Mouse (Mus musculus) spleen, adult 2 months (tissue): ENCODE data around the gene Pigo. TPM values are rescaled to one million over a fixed set of nuclear protein-coding genes. Genes with fewer than 3 reads are reported as not detected.
A peak's percentile ranks its signal among the peaks of the same experiment; 100 is the strongest.

Source experiments
- DNase-seq, 2 experiments: peaks; one replicate each; pipeline versions ENCODE4 v3.0.0 to v3.0.0-alpha.2; 2012 to 2021; ENCODE audit warnings: low spot score in 2 of 2, low read depth in 1 of 2
- H3K27ac ChIP-seq: fragments of 200-500 bp; 2 replicates; pipeline ENCODE4 v1.5.1; 2012; ENCODE audit warnings: low read length, inconsistent platforms; ENCODE audit not compliant: insufficient read depth
- H3K27me3 ChIP-seq: fragments of 200-500 bp; 2 replicates; pipeline ENCODE4 v1.6.1; 2012; ENCODE audit warnings: mild to moderate bottlenecking, moderate library complexity, low read length, inconsistent platforms; ENCODE audit not compliant: control insufficient read depth, insufficient read depth
- H3K36me3 ChIP-seq: fragments of 200-500 bp; 2 replicates; pipeline ENCODE4 v1.6.1; 2012; ENCODE audit warnings: mild to moderate bottlenecking, low read length, inconsistent platforms; ENCODE audit not compliant: control insufficient read depth, insufficient read depth
- H3K4me1 ChIP-seq: fragments of 200-500 bp; 2 replicates; pipeline ENCODE4 v1.6.1; 2011; ENCODE audit warnings: inconsistent platforms; ENCODE audit not compliant: control insufficient read depth, insufficient read depth, insufficient read length
- H3K4me3 ChIP-seq: fragments of 200-500 bp; 2 replicates; pipeline ENCODE4 v1.5.1; 2011; ENCODE audit warnings: mild to moderate bottlenecking, inconsistent platforms; ENCODE audit not compliant: insufficient read depth, insufficient read length; ENCODE audit errors: extremely low read depth
- CTCF ChIP-seq: fragments of 200-500 bp; IDR thresholded peaks from 2 replicates; pipeline ENCODE4 v1.5.1; 2011; ENCODE audit warnings: mild to moderate bottlenecking, inconsistent platforms; ENCODE audit not compliant: insufficient read depth, insufficient read length, insufficient replicate concordance; ENCODE audit errors: extremely low read depth
- POLR2A ChIP-seq: fragments of 200-500 bp; IDR thresholded peaks from 2 replicates; pipeline ENCODE4 v1.6.1; 2011; ENCODE audit warnings: low read depth, low read length, inconsistent platforms
- WGBS: fragments of 180-500 bp; shearing (Covaris S2); methylation state at CpG from one replicate; pipeline ENCODE4 v1.1.7; 2018; 5-methylcytosine and 5-hydroxymethylcytosine counted together
- polyA plus RNA-seq: library from polyadenylated mRNA; depleted of rRNA; stranded (reverse); fragments of >200 nt; gene quantifications from 2 replicates; pipeline ENCODE4 v1.2.3, GENCODE M21; 2012

Pigo gene
- polyA plus RNA-seq, 1 experiment, result 25.2 TPM

DNA sequence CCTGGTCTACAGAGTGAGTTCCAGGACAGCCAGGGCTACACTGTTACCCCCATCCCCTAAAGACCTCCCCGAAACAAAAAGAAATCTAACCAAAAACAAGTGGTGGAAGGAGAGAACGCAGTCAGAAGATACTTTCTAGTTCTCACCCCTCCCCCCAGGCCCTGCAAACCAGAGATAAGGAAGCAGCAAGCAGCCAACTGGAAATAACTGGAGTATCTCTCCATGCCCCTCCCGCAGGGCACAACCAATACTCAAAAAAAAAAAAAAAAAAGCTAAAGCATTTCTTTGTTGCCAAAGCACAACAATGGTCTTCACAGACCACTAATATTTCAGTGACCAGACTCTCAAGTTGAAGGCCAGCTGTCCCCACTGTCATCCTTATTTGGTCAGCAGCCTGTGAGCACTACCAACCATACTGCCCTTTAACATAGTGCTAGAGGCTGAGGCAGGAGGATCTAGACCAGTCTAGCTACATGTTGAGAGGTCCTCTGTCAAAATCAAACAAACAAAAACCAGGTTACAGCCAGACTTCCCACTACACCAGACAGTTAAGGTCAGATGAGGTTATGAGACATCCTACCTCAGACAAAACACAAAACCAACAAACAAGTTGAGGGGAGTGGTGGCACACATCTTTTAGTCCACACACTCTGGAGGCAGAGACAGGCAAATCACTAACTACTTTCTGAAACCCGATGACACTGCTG, 12.4 kb upstream of the Pigo start:
- Histone ChIP-seq H3K27ac (no peak overlapping the region), H3K36me3 (peaks cover 1% of the 10 kb centered on the region; the same call in 1 of the 2 replicates), H3K4me1 (peaks cover 17% of the 10 kb centered on the region; the same call in 1 of the 2 replicates), H3K27me3 (no peaks in the 10 kb centered on the region), H3K4me3 (no peak overlapping the region)
- WGBS, result 48% methylated on average over 4 of the region's 4 CpGs
- DNase-seq, result no peak
- TF ChIP-seq CTCF (no peak), POLR2A (no peak)

DNA sequence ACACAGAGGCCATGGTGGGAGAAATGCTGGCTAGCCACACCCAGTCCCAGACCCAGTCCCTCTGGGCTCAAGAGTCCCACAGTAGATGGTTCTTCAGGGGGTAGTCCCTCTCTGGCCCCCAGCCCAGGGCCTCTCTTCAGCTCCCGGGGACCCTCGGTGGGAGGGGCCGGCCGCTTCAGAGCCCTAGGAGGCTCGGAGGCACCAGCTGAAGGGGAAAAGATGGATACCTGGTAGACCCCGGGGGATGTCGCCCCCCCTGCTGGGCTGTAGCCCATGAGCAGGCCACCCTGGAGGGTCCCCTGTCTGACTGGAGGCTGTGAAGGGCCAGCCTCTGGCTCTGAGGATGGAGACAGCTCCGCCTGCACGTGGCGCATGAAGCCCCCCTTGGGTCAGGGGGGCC, 10.7 kb upstream of the Pigo start:
- 98% methylated on average over 10 of the region's 10 CpGs for WGBS
- Histone ChIP-seq H3K4me3 (no peak overlapping the region), H3K27ac (no peak overlapping the region), H3K36me3 (peaks cover 1% of the 10 kb centered on the region; the same call in 1 of the 2 replicates), H3K27me3 (no peaks in the 10 kb centered on the region), H3K4me1 (peaks cover 18% of the 10 kb centered on the region; the same call in 1 of the 2 replicates)
- no peak for DNase-seq
- no peak for TF ChIP-seq POLR2A
- no peak for TF ChIP-seq CTCF

DNA sequence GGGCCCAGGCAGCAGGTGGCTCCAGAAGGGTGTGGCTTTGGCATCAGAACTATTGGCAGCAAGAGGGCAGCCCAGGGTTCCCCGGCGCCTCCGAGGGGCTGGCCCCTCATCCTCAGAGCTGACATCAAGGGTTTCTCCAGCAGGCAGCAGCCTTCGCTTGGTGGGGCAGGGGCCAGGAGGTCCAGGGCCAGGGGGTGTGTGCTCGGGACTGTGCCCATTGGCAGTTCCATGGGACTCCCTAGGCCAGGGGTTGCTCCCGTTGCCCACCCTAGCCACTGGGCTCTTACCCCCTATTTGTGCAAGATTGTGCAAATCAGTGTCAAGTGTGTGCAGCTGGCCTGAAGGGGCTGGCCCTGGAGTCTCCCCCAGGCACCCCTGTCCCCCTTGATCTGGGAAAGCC, 10.2 kb upstream of the Pigo start:
- TF ChIP-seq POLR2A (no peak), CTCF (no peak)
- peaks cover 15% of the 10 kb centered on the region; the same call in 1 of the 2 replicates for H3K4me1 ChIP-seq
- WGBS, result 90% methylated on average over 6 of the region's 6 CpGs
- no peaks in the 10 kb centered on the region for H3K27me3 ChIP-seq
- no peak for DNase-seq
- H3K27ac ChIP-seq, result no peak overlapping the region
- peaks cover 1% of the 10 kb centered on the region; the same call in 1 of the 2 replicates for H3K36me3 ChIP-seq
- H3K4me3 ChIP-seq, result no peak overlapping the region

DNA sequence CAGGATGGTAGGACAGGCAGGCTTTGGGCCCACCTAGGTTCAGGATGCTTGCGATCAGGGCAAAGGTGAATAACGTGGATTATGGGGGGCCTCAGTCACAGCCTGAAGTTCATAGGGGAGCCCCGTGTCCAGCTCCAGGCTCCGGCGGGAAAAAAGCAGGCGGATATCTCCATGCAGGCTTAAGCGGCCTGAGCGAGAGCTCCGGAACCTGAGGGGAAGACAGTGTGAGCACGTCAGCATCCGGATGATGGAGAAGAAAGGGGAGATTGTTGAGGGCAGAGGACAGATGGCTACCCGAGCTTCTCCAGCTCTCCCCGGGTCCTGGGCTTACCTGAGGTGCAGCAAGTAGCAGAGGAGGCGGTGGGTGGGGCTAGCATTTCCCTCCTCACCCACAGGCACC, 7.9 kb upstream of the Pigo start:
- TF ChIP-seq CTCF (no peak), POLR2A (no peak)
- WGBS, result 94% methylated on average over 14 of the region's 14 CpGs
- H3K36me3 ChIP-seq, result peaks cover 7% of the 10 kb centered on the region; the same call in 1 of the 2 replicates
- H3K4me1 ChIP-seq, result peaks cover 2% of the 10 kb centered on the region; the same call in 1 of the 2 replicates
- DNase-seq, result no peak
- H3K27me3 ChIP-seq, result no peaks in the 10 kb centered on the region
- H3K27ac ChIP-seq, result no peak overlapping the region
- no peak overlapping the region for H3K4me3 ChIP-seq

DNA sequence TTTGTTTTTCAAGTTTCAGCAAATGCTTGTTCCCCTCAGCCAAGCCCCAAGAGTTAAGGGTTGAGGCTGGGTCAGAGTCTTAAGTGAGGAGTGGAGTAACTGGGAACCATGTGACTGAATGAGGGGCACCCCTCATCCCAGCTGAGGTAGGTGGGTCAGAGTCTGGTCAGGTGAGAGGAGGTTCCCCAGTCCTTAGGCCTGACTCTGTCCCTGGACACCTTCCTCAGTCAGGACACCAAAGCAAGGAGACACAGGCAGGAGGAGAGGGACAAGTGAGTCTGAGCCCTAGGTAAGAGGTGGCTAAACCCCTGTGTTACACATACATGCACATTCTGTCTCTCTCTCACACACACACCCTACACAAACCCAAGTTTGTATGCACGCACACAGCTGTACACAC, 6.9 kb upstream of the Pigo start:
- DNase-seq, result no peak
- peaks cover 13% of the 10 kb centered on the region for H3K36me3 ChIP-seq
- no peaks in the 10 kb centered on the region for H3K27me3 ChIP-seq
- no peak for TF ChIP-seq POLR2A
- no peak for TF ChIP-seq CTCF
- WGBS, result 85% methylated on average over 1 of the region's 1 CpGs
- no peak overlapping the region for H3K27ac ChIP-seq
- peaks cover 2% of the 10 kb centered on the region; the same call in 1 of the 2 replicates for H3K4me1 ChIP-seq
- H3K4me3 ChIP-seq, result no peak overlapping the region

DNA sequence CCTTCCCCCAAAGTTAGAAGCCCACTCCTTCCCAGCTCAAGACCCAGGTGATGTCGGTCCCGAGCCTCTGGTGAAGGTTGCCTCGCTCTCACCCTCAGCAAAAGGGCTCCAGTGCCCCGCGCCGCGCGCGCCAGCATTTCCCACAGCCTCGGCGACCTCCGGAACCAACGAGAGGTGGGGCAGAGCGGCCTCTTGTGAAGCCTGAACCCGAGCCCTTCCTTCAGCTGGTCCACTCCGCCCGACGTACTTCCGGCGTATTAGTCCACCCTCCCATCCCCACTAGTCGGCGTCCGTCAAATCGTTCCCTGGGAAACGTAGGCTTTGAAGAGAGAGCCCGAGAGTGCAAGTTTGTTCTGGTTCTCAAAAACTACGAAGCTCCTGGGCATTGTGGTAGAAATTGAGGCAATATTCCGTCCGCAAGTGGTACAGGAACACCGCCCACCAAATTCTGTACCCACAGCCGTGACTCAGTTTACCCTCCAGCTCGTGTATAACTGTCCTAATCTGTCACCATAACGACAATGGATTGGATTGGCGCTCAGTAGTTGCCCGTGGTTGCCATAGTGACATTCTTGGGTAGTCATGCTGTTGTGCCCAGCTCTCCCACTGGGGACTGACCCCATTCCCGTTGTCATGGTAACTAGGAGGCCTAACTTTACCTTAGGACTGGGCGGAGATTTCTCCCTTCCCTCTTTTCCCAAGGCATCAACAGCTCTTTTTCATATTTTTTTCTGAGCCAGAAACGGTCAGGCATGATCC, 5.8 kb upstream of the Pigo start, which contains the start of gene Stoml2:
TSS of gene Stoml2 (minus strand) at position 474 of the 759 bp plus-strand sequence.
- H3K27me3 ChIP-seq, result no peaks in the 10 kb centered on the region
- peak; percentile 81 to 90 for DNase-seq
- peak within 1 kb of the TSS; percentile 66 for H3K27ac ChIP-seq
- 3% methylated on average over 38 of the region's 38 CpGs for WGBS
- H3K4me1 ChIP-seq, result peaks cover 2% of the 10 kb centered on the region; the same call in 1 of the 2 replicates
- H3K4me3 ChIP-seq, result peak within 1 kb of the TSS; percentile 87
- H3K36me3 ChIP-seq, result peaks cover 16% of the 10 kb centered on the region
- TF ChIP-seq CTCF, result no peak
- TF ChIP-seq POLR2A, result peak; percentile 70
